Mouse (Mus musculus) gonadal fat pad, adult 2 months (tissue): ENCODE measurements around the gene Eif4e1b. TPM values are rescaled to one million over a fixed set of nuclear protein-coding genes. Genes with fewer than 3 reads are reported as not detected.

Source experiments
- DNase-seq: peaks from one replicate; pipeline ENCODE4 v3.0.0-alpha.2; 2012; ENCODE audit warnings: low read depth
- polyA plus RNA-seq: library from polyadenylated mRNA; depleted of rRNA; stranded (reverse); fragments of >200 nt; gene quantifications from 2 replicates; pipeline ENCODE4 v1.2.3, GENCODE M21; 2012

The Eif4e1b gene
- polyA plus RNA-seq, 1 experiment, result not detected

- DNase-seq, result no peak
Measured at GRCm38 (mm10) chr13:54799701-54800100, 15.9 kb downstream of the Eif4e1b start.

- no peak for DNase-seq
Measured at GRCm38 (mm10) chr13:54800206-54800605, 16.4 kb downstream of the Eif4e1b start.

GRCm38 (mm10) chr13:54803010-54803409 lies 19.2 kb downstream of the Eif4e1b start:
- DNase-seq, result no peak

- no peak for DNase-seq
Measured at GRCm38 (mm10) chr13:54805134-54805838, 21.5 kb downstream of the Eif4e1b start.

GRCm38 (mm10) chr13:54806434-54806976 lies 22.7 kb downstream of the Eif4e1b start:
- DNase-seq, result no peak

GRCm38 (mm10) chr13:54808067-54808466 lies 24.3 kb downstream of the Eif4e1b start:
- no peak for DNase-seq

- no peak for DNase-seq
Measured at GRCm38 (mm10) chr13:54811476-54811875, 27.7 kb downstream of the Eif4e1b start.

GRCm38 (mm10) chr13:54813381-54813780 lies 29.6 kb downstream of the Eif4e1b start:
- DNase-seq, result no peak

GRCm38 (mm10) chr13:54818399-54819254 lies 34.8 kb downstream of the Eif4e1b start:
- DNase-seq, result no peak

GRCm38 (mm10) chr13:54821106-54821505 lies 37.3 kb downstream of the Eif4e1b start:
- DNase-seq, result no peak

GRCm38 (mm10) chr13:54821931-54822330 lies 38.1 kb downstream of the Eif4e1b start:
- no peak for DNase-seq

GRCm38 (mm10) chr13:54824111-54824931 lies 40.5 kb downstream of the Eif4e1b start:
- no peak for DNase-seq

- DNase-seq, result no peak
Measured at GRCm38 (mm10) chr13:54827992-54828391, 44.2 kb downstream of the Eif4e1b start.

- no peak for DNase-seq
Measured at GRCm38 (mm10) chr13:54828508-54828907, 44.7 kb downstream of the Eif4e1b start.

- DNase-seq, result no peak
Measured at GRCm38 (mm10) chr13:54829450-54829849, 45.7 kb downstream of the Eif4e1b start.

GRCm38 (mm10) chr13:54836351-54837030 lies 52.7 kb downstream of the Eif4e1b start:
- no peak for DNase-seq

GRCm38 (mm10) chr13:54837061-54837460 lies 53.3 kb downstream of the Eif4e1b start:
- DNase-seq, result no peak

GRCm38 (mm10) chr13:54837471-54837889 lies 53.7 kb downstream of the Eif4e1b start:
- DNase-seq, result no peak
